Mouse (Mus musculus) CH12.LX (cell line): ENCODE results near the gene AC134908.4. TPM values are rescaled to one million over a fixed set of nuclear protein-coding genes. Genes with fewer than 3 reads are reported as not detected.
A peak's percentile ranks its signal among the peaks of the same experiment; 100 is the strongest.

Experiments
- DNase-seq: peaks from one replicate; pipeline ENCODE4 v3.0.0-alpha.2; 2013; ENCODE audit errors: extremely low read depth
- H3K27ac ChIP-seq: 2 replicates; pipeline ENCODE4 v1.5.1; 2012; ENCODE audit warnings: low read depth, mild to moderate bottlenecking, control low read depth, moderate library complexity; ENCODE audit not compliant: insufficient read depth
- H3K27me3 ChIP-seq: replicated peaks from 2 replicates; pipeline ENCODE3; 2012; ENCODE audit warnings: inconsistent platforms
- H3K36me3 ChIP-seq, 2 experiments: replicated peaks in 1 of 2; 2 replicates each; pipeline versions ENCODE3 to v1.6.1; 2012; ENCODE audit warnings: inconsistent platforms in 1 of 2, low read length in 1 of 2, mild to moderate bottlenecking in 1 of 2, mixed read lengths in 1 of 2, moderate library complexity in 1 of 2; ENCODE audit not compliant: control insufficient read depth in 1 of 2, insufficient read depth in 1 of 2
- H3K4me1 ChIP-seq, 2 experiments: 2 replicates each; pipeline ENCODE4 v1.6.1; 2012; ENCODE audit warnings: inconsistent platforms in 1 of 2, moderate library complexity in 1 of 2; ENCODE audit not compliant: insufficient read depth in 2 of 2, control insufficient read depth in 1 of 2
- H3K4me2 ChIP-seq: 2 replicates; pipeline ENCODE4 v1.6.1; 2012; ENCODE audit warnings: low read depth, mild to moderate bottlenecking, control low read depth; ENCODE audit not compliant: poor library complexity, insufficient read depth, severe bottlenecking
- H3K4me3 ChIP-seq, 3 experiments: fragments of 150-350 bp in 1 of 3; sonication (generic) in 1 of 3; replicated peaks in 1 of 3; 2 replicates each; pipeline versions ENCODE3 to v1.5.1; 2011 to 2012; ENCODE audit warnings: low read depth in 2 of 3, low read length in 2 of 3, mild to moderate bottlenecking in 2 of 3, moderate library complexity in 2 of 3, control low read depth in 1 of 3, improper control_type of control experiment in 1 of 3, inconsistent platforms in 1 of 3, mixed read lengths in 1 of 3; ENCODE audit not compliant: poor library complexity in 1 of 3
- H3K79me2 ChIP-seq: replicated peaks from 2 replicates; pipeline ENCODE4 v1.6.1; 2012; ENCODE audit warnings: mild to moderate bottlenecking, moderate library complexity; ENCODE audit not compliant: control insufficient read depth, poor library complexity, insufficient read depth, severe bottlenecking; ENCODE audit errors: extremely low read depth
- H3K9ac ChIP-seq: 2 replicates; pipeline ENCODE4 v1.6.1; 2012; ENCODE audit warnings: low read depth, mild to moderate bottlenecking, control low read depth, moderate library complexity; ENCODE audit not compliant: insufficient read depth
- H3K9me3 ChIP-seq: replicated peaks from 2 replicates; pipeline ENCODE3; 2012; ENCODE audit warnings: low read length, inconsistent platforms, mixed read lengths
- CHD1 ChIP-seq: IDR thresholded peaks from 2 replicates; pipeline ENCODE4 v1.6.1; 2012; ENCODE audit warnings: low read depth, low read length, improper control_type of control experiment, inconsistent platforms
- CHD2 ChIP-seq: IDR thresholded peaks from 2 replicates; pipeline ENCODE4 v1.6.1; 2011; ENCODE audit warnings: low read length, improper control_type of control experiment
- CTCF ChIP-seq, 2 experiments: IDR thresholded peaks in 1 of 2; conservative IDR thresholded peaks in 1 of 2; 2 replicates each; pipeline ENCODE4 v1.5.1; 2011 to 2012; ENCODE audit warnings: low read depth in 2 of 2, low read length in 2 of 2, improper control_type of control experiment in 1 of 2, inconsistent platforms in 1 of 2, mild to moderate bottlenecking in 1 of 2, moderate library complexity in 1 of 2
- E2F4 ChIP-seq: IDR thresholded peaks from 2 replicates; pipeline ENCODE4 v1.6.1; 2011; ENCODE audit warnings: low read depth, low read length, improper control_type of control experiment; ENCODE audit not compliant: insufficient replicate concordance
- EP300 ChIP-seq: IDR thresholded peaks from 2 replicates; pipeline ENCODE4 v1.6.1; 2011; ENCODE audit warnings: low read length, improper control_type of control experiment
- ETS1 ChIP-seq: conservative IDR thresholded peaks from 2 replicates; pipeline ENCODE4 v1.6.1; 2012; ENCODE audit warnings: low read depth, mild to moderate bottlenecking, inconsistent platforms, low read length, improper control_type of control experiment, moderate library complexity
- HCFC1 ChIP-seq: IDR thresholded peaks from 2 replicates; pipeline ENCODE4 v1.6.1; 2012; ENCODE audit warnings: low read depth, mild to moderate bottlenecking, inconsistent platforms, low read length, improper control_type of control experiment
- JUND ChIP-seq: conservative IDR thresholded peaks from 2 replicates; pipeline ENCODE4 v1.6.1; 2011; ENCODE audit warnings: low read depth, low read length, improper control_type of control experiment
- NRF1 ChIP-seq: IDR thresholded peaks from 2 replicates; pipeline ENCODE4 v1.6.1; 2014; ENCODE audit warnings: low read depth, mild to moderate bottlenecking, inconsistent platforms, low read length, improper control_type of control experiment, moderate library complexity
- PAX5 ChIP-seq: IDR thresholded peaks from 2 replicates; pipeline ENCODE4 v1.6.1; 2012; ENCODE audit warnings: low read length, inconsistent platforms, mixed read lengths
- POLR2A ChIP-seq: IDR thresholded peaks from 2 replicates; pipeline ENCODE4 v1.6.1; 2011; ENCODE audit warnings: low read depth, mild to moderate bottlenecking, improper control_type of control experiment, low read length
- RCOR1 ChIP-seq: conservative IDR thresholded peaks from 2 replicates; pipeline ENCODE4 v1.6.1; 2012; ENCODE audit warnings: low read depth, mild to moderate bottlenecking, inconsistent platforms, low read length, improper control_type of control experiment
- SMC3 ChIP-seq: IDR thresholded peaks from 2 replicates; pipeline ENCODE4 v1.6.1; 2011; ENCODE audit warnings: low read depth, low read length, improper control_type of control experiment
- TBP ChIP-seq: conservative IDR thresholded peaks from 2 replicates; pipeline ENCODE4 v1.6.1; 2011; ENCODE audit warnings: low read depth, low read length, improper control_type of control experiment
- TCF12 ChIP-seq: IDR thresholded peaks from 2 replicates; pipeline ENCODE4 v1.6.1; 2014; ENCODE audit warnings: low read depth, mild to moderate bottlenecking, inconsistent platforms, low read length, improper control_type of control experiment
- UBTF ChIP-seq: IDR thresholded peaks from 2 replicates; pipeline ENCODE4 v1.6.1; 2012; ENCODE audit warnings: low read depth, mild to moderate bottlenecking, inconsistent platforms, low read length, improper control_type of control experiment, moderate library complexity
- USF1 ChIP-seq: IDR thresholded peaks from 2 replicates; pipeline ENCODE4 v1.6.1; 2014; ENCODE audit warnings: low read depth, mild to moderate bottlenecking, inconsistent platforms, low read length, improper control_type of control experiment
- ZKSCAN1 ChIP-seq: IDR thresholded peaks from 2 replicates; pipeline ENCODE4 v1.6.1; 2012; ENCODE audit warnings: low read depth, inconsistent platforms, low read length, improper control_type of control experiment, borderline replicate concordance
- ZNF384 ChIP-seq: IDR thresholded peaks from 2 replicates; pipeline ENCODE4 v1.6.1; 2012; ENCODE audit warnings: low read depth, low read length, improper control_type of control experiment, inconsistent platforms
- dilution Hi-C: fragments of 300-500 bp; cut with MboI; formaldehyde crosslinking; loops from 2 replicates; pipeline ENCODE4 v1.14.3; 2020; ENCODE audit warnings: low sequenced_read_pairs; ENCODE audit not compliant: extremely low pct_unique_long_range_greater_than_20kb, extremely low pct_ligation_motif_present
- in situ Hi-C: fragments of 300-500 bp; cut with MboI; formaldehyde crosslinking; loops from 3 replicates; pipeline ENCODE4 v1.14.3; 2019; ENCODE audit warnings: low sequenced_read_pairs, low pct_ligation_motif_present, low pct_unique_long_range_greater_than_20kb, mixed read lengths
- polyA plus RNA-seq: library from polyadenylated mRNA; unstranded; fragments of >175 nt; gene quantifications from 2 replicates; pipeline ENCODE4 v1.2.1, GENCODE M21; 2012; ENCODE audit warnings: low read depth; ENCODE audit not compliant: insufficient read length
- total RNA-seq, 2 experiments: library from RNA; depleted of rRNA; stranded (reverse); fragments of 300-350 nt in 1 of 2; fragments of >200 nt in 1 of 2; gene quantifications; 2 replicates each; pipeline ENCODE4 v1.2.3; 2012 to 2014

AC134908.4 gene
- total and polyA plus RNA-seq, 3 experiments, result not detected

DNA sequence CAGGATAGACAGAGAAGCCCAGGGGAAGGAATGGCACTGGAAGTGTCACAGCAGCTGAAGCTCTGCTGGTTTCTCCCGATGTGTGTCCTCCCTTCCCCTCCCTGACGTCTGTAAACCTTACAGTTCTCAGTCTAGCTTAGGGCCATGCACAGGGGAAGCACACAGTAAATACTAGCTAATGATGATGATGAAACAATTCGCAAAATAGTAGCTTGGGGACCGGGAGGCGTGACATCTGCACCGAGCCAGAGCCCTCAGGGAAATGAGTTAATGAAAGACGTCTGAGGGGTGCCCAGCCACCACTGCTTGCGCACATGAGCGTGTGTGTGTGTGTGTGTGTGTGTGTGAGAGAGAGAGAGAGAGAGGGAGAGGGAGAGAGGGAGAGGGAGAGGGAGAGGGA is 26.1 kb downstream of the AC134908.4 start:
- H3K9me3 ChIP-seq, result no peaks in the 10 kb centered on the region
- in situ Hi-C loops, result no loop called here
- H3K36me3 ChIP-seq, result no peaks in the 10 kb centered on the region
- peak overlapping the region; percentile 8 for H3K9ac ChIP-seq
- TF ChIP-seq TBP, result no peak
- no peak for TF ChIP-seq JUND
- no peak for TF ChIP-seq NRF1
- no peak for TF ChIP-seq ZNF384
- no peak for TF ChIP-seq POLR2A
- TF ChIP-seq EP300, result no peak
- no peak for TF ChIP-seq USF1
- TF ChIP-seq HCFC1, result no peak
- TF ChIP-seq CTCF (conservative IDR thresholded peaks at IDR 0.05 in 1 of 2, IDR thresholded peaks at IDR 0.05 in 1 of 2; ENCODE audit: low read depth in 2 of 2, low read length in 2 of 2), result no peak
- no peak for TF ChIP-seq TCF12
- no peak for TF ChIP-seq ZKSCAN1
- no peak for TF ChIP-seq CHD2
- no peak for TF ChIP-seq PAX5
- no peak for TF ChIP-seq E2F4
- no peak for TF ChIP-seq SMC3
- no peak for TF ChIP-seq CHD1
- no peak for TF ChIP-seq UBTF
- no peak for TF ChIP-seq ETS1
- TF ChIP-seq RCOR1, result no peak
- dilution Hi-C loops, result no loop called here
- H3K4me1 ChIP-seq, result peaks cover 3 to 7% of the 10 kb centered on the region in 2 experiments
- 0 out of 2 replicates have a peak, but pooled peaks cover 3% of the 10 kb centered on the region for H3K79me2 ChIP-seq
- peak overlapping the region; percentile 30; the same call in 1 of the 2 replicates for H3K27ac ChIP-seq
- no peak for DNase-seq
- H3K4me3 ChIP-seq, result no peak overlapping the region
- H3K4me2 ChIP-seq, result peak overlapping the region; percentile 57
- peaks cover 66% of the 10 kb centered on the region for H3K27me3 ChIP-seq

DNA sequence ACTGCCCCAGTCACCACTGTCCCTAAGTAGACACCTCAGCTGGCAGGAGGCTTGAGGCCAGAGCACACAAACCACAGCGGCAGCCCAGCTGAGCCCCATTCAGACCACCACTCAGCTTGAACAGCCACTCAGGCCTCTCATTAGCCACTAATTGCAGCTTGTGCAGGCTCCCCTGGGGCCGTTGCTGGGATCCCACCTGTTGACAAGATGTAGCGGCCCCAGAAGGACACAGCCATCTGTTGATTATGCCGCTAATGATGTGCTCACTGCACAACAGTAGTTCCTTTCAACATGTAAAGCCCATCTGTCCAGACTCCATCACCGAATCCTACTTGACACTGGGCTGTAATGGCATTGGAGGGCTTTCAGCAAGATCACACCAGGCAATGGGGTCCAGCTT is 29.6 kb downstream of the AC134908.4 start:
- DNase-seq, result no peak
- no peak overlapping the region for H3K4me3 ChIP-seq
- no peaks in the 10 kb centered on the region for H3K36me3 ChIP-seq
- H3K4me1 ChIP-seq, result peaks cover 0 to 7% of the 10 kb centered on the region in 2 experiments; a peak in 2 of 4 replicates
- H3K27me3 ChIP-seq, result peaks cover 78% of the 10 kb centered on the region
- no peak overlapping the region for H3K9ac ChIP-seq
- TF ChIP-seq USF1, result no peak
- no peaks in the 10 kb centered on the region for H3K9me3 ChIP-seq
- dilution Hi-C loops (no loop called here), in situ Hi-C loops (no loop called here)
- no peak overlapping the region for H3K4me2 ChIP-seq
- no peaks in the 10 kb centered on the region for H3K79me2 ChIP-seq
- no peak overlapping the region for H3K27ac ChIP-seq
